Mouse (Mus musculus) T-helper 2 cell (primary cell): ENCODE measurements around the gene Gm20388.

Source experiments
- in situ Hi-C: fragments of 300-600 bp; cut with MboI, MseI; formaldehyde crosslinking; loops from one replicate; pipeline ENCODE4 v1.15.1; 2025; ENCODE audit warnings: high pct_unique_total_duplicates

Gene Gm20388

GRCm38 (mm10) chr8:121796406-121796805, 1885.8 kb downstream of the Gm20388 start:
- in situ Hi-C loops, result no loop called here

- in situ Hi-C loops, result no loop called here
Measured at GRCm38 (mm10) chr8:121798401-121798800, 1887.8 kb downstream of the Gm20388 start.

- in situ Hi-C loops, result no loop called here
Measured at GRCm38 (mm10) chr8:121804829-121805228, 1894.2 kb downstream of the Gm20388 start.

GRCm38 (mm10) chr8:121806126-121806525, 1895.5 kb downstream of the Gm20388 start:
- in situ Hi-C loops, result no loop called here

GRCm38 (mm10) chr8:121808032-121808431, 1897.4 kb downstream of the Gm20388 start:
- in situ Hi-C loops, result no loop called here

GRCm38 (mm10) chr8:121809524-121810155, 1899.0 kb downstream of the Gm20388 start:
- in situ Hi-C loops, result no loop called here

- in situ Hi-C loops, result no loop called here
Measured at GRCm38 (mm10) chr8:121811502-121811901, 1900.9 kb downstream of the Gm20388 start.

GRCm38 (mm10) chr8:121811931-121812570, 1901.4 kb downstream of the Gm20388 start:
- in situ Hi-C loops, result no loop called here

GRCm38 (mm10) chr8:121818226-121818625, 1907.6 kb downstream of the Gm20388 start:
- in situ Hi-C loops, result no loop called here

GRCm38 (mm10) chr8:121820840-121821239, 1910.2 kb downstream of the Gm20388 start:
- in situ Hi-C loops, result no loop called here

- in situ Hi-C loops, result no loop called here
Measured at GRCm38 (mm10) chr8:121821320-121821719, 1910.7 kb downstream of the Gm20388 start.

- in situ Hi-C loops, result no loop called here
Measured at GRCm38 (mm10) chr8:121821770-121822169, 1911.1 kb downstream of the Gm20388 start.

GRCm38 (mm10) chr8:121827726-121828125, 1917.1 kb downstream of the Gm20388 start:
- in situ Hi-C loops, result no loop called here

GRCm38 (mm10) chr8:121828376-121829023, 1917.9 kb downstream of the Gm20388 start:
- in situ Hi-C loops, result no loop called here

- in situ Hi-C loops, result no loop called here
Measured at GRCm38 (mm10) chr8:121829048-121829776, 1918.6 kb downstream of the Gm20388 start, which contains the start of gene Klhdc4. Gene Klhdc4, minus strand, starts transcription at chr8:121829569.

GRCm38 (mm10) chr8:121829777-121830362, 1919.2 kb downstream of the Gm20388 start:
- in situ Hi-C loops, result no loop called here

GRCm38 (mm10) chr8:121832061-121832460, 1921.4 kb downstream of the Gm20388 start:
- in situ Hi-C loops, result no loop called here

- in situ Hi-C loops, result no loop called here
Measured at GRCm38 (mm10) chr8:121832503-121832902, 1921.9 kb downstream of the Gm20388 start.

- in situ Hi-C loops, result no loop called here
Measured at GRCm38 (mm10) chr8:121841242-121841641, 1930.6 kb downstream of the Gm20388 start.

GRCm38 (mm10) chr8:121842064-121842955, 1931.7 kb downstream of the Gm20388 start:
- in situ Hi-C loops, result no loop called here
